In the genomic region with DNA sequence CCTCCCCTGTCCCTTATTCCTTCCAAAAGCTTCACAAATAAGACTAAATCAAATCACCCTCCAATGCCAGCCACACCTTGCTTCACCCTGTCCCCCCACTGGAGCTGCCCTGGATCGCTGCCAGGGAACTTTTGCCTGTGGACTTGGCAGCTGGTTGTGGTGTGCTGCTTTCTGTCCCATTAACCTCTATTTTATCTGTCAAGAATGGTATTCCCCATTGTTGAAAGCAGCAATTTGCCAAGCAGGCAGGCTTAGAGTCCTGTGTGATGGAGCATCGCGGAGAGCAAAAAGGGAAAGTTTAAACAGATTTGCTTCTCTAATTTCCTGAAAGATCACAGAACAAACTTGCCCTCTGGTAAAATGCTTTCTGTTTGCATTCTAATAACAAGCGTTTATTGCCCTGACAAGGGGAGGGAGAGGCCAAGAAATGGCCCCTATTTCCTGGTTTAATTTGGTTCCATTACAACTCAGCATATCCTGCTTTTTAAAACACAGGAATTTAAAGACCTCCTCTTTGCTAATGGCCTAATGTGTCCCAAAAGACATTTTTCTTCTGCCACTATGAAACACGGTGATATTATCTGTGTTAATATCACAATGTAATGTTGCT, we compare ENCODE assay signal across 9 mouse cellular contexts.
A peak's percentile ranks its signal among the peaks of the same experiment; 100 is the strongest.
DNase-seq lines count a peak whose midpoint lies in the region; ATAC-seq lines count a peak whose summit lies in the region.
"Had no signal": no experiment of that assay in that cellular context is flagged by ENCODE, and none has a peak within 500 bp of the region (broad histone marks: within the 10 kb centered on the region; RNA-seq: fewer than 3 reads in every experiment).

No protein-coding gene starts in this region.

- 0 out of 2 replicates have a peak overlapping the region, but pooled peaks have one; percentile 7 for H3K4me2 ChIP-seq in hindbrain, embryonic 16.5 days (ENCODE audit: low read length)
- peak overlapping the region; percentile 51 for H3K4me2 ChIP-seq in heart, embryonic 15.5 days

- no peaks in the 10 kb centered on the region for H3K9me3 ChIP-seq in hindbrain, embryonic 16.5 days (ENCODE audit: control insufficient read depth, low read length)
- H3K9me3 ChIP-seq in hindbrain, embryonic 10.5 days, result no peaks in the 10 kb centered on the region
- no peaks in the 10 kb centered on the region for H3K9me3 ChIP-seq in heart, embryonic 15.5 days (replicated peaks)

- DNase-seq in hindbrain, embryonic 10.5 days (ENCODE audit: low spot score), result no peak
- peak; percentile 39 for DNase-seq in adrenal gland, adult 2 months
- peak; percentile 29 to 53 for DNase-seq in kidney, postnatal 36 days
- DNase-seq in cerebellum, adult 11 months, result no peak
- DNase-seq in layer of hippocampus, adult 9-11 months, result no peak

- no peak overlapping the region; the same call in 1 of the 2 replicates for H3K27ac ChIP-seq in hindbrain, embryonic 16.5 days (ENCODE audit: low read depth, low read length)
- no peak overlapping the region for H3K27ac ChIP-seq in hindbrain, embryonic 10.5 days
- H3K27ac ChIP-seq in heart, embryonic 15.5 days, result peak overlapping the region; percentile 81
- H3K27ac ChIP-seq: liver, embryonic 14.5 days had no signal

- no peak overlapping the region for H3K9ac ChIP-seq in hindbrain, embryonic 16.5 days (ENCODE audit: low read depth, low read length)
- no peak overlapping the region for H3K9ac ChIP-seq in heart, embryonic 15.5 days
- H3K9ac ChIP-seq: liver, embryonic 14.5 days had no signal

- peaks cover 6% of the 10 kb centered on the region for H3K4me1 ChIP-seq in hindbrain, embryonic 16.5 days (ENCODE audit: control insufficient read depth, insufficient read depth, low read depth, low read length)
- H3K4me1 ChIP-seq in hindbrain, embryonic 10.5 days (replicated peaks), result peaks cover 24% of the 10 kb centered on the region
- peaks cover 33% of the 10 kb centered on the region for H3K4me1 ChIP-seq in heart, embryonic 15.5 days (replicated peaks)

- no peaks in the 10 kb centered on the region for H3K27me3 ChIP-seq in hindbrain, embryonic 16.5 days (replicated peaks; ENCODE audit: control insufficient read depth, insufficient read depth, low read length)
- no peaks in the 10 kb centered on the region for H3K27me3 ChIP-seq in hindbrain, embryonic 10.5 days (ENCODE audit: insufficient read depth, poor library complexity, severe bottlenecking)
- H3K27me3 ChIP-seq in heart, embryonic 15.5 days, result no peaks in the 10 kb centered on the region

- H3K36me3 ChIP-seq in hindbrain, embryonic 16.5 days (ENCODE audit: control insufficient read depth, insufficient read depth, low read length), result no peaks in the 10 kb centered on the region
- H3K36me3 ChIP-seq in hindbrain, embryonic 10.5 days, result no peaks in the 10 kb centered on the region
- no peaks in the 10 kb centered on the region for H3K36me3 ChIP-seq in heart, embryonic 15.5 days

- no peak for ATAC-seq in hindbrain, embryonic 16.5 days
- peak; percentile 87 for ATAC-seq in heart, embryonic 15.5 days (replicated peaks; ENCODE audit: insufficient number of reproducible peaks, insufficient read depth, low FRiP score, low read depth)
- no peak for ATAC-seq in activated CD4-positive, CD25-positive, alpha-beta regulatory T cell, adult 4 months

- no peak overlapping the region for H3K4me3 ChIP-seq in hindbrain, embryonic 16.5 days (ENCODE audit: low read length)
- no peak overlapping the region for H3K4me3 ChIP-seq in hindbrain, embryonic 10.5 days
- no peak overlapping the region for H3K4me3 ChIP-seq in heart, embryonic 15.5 days

- 54% methylated on average over 5 of the region's 5 CpGs for WGBS in hindbrain, embryonic 16.5 days
- WGBS in hindbrain, embryonic 10.5 days, result 87% methylated on average over 5 of the region's 5 CpGs
- 18% methylated on average over 5 of the region's 5 CpGs for WGBS in heart, embryonic 15.5 days

Comparison
In these comparisons a context has a peak if more than half of its experiments do, and no peak if none do; other contexts are left out.
1. DNase-seq: peak in adrenal gland, adult 2 months (single experiment) and kidney, postnatal 36 days (2 of 2); none in hindbrain, embryonic 10.5 days (single experiment), cerebellum, adult 11 months (single experiment) and layer of hippocampus, adult 9-11 months (single experiment).